Mouse (Mus musculus) heart, adult 8-10 months (tissue): ENCODE data around the gene Ugt1a10. TPM values are rescaled to one million over a fixed set of nuclear protein-coding genes. Genes with fewer than 3 reads are reported as not detected.
A peak's percentile ranks its signal among the peaks of the same experiment; 100 is the strongest.
"Not testable (repeated sequence)": the region's sequence is repeated elsewhere in the genome, so short reads cannot be mapped to it uniquely, and the experiment has no call there.

Source experiments
- DNase-seq: peaks from one replicate; pipeline ENCODE4 v3.0.0; 2022; ENCODE audit warnings: low spot score
- total RNA-seq, 4 experiments: library from RNA; stranded (reverse); gene quantifications; 2 replicates each; pipeline ENCODE4 v1.2.4; 2022

Ugt1a10 gene
- total RNA-seq, 4 experiments from 2014 or later = not detected

GRCm38 (mm10) chr1:88214462-88214952, 159.3 kb downstream of the Ugt1a10 start:
- DNase-seq = peak; percentile 9

DNA sequence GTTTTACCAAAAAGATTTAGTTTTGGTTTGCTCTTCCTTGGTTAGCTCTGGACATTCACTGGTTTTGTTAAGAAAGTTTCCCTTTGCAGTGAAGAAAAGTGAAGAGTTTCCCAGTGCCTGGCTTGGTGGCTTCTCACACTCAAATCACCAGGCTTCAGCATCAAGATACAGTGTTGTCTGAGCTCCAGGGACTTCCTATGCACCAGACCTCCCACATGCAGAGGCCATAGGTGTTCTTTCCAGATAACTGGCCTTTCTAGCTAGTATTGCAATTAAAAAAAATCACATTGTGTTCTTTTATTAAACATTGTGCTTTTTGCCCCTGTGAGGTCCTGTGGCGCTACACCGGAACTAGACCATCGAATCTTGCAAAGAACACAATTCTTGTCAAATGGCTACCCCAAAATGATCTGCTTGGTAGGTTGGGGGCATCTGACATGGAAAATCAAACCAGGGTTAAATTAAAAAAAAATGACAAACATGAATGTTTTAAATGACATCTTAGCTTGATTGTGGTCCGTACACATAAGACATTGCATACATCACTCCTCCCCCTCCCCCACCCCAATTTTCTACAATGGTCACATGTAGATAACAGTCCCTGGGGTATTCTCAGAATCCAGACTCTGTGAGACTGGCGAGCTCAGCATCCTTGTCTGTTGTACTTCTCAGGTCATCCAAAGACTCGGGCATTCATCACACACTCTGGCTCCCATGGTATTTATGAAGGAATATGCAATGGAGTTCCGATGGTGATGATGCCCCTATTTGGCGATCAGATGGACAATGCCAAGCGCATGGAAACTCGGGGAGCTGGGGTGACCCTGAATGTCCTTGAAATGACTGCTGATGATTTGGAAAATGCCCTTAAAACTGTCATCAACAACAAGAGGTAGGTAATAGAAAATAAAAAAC, 160.5 kb downstream of the Ugt1a10 start:
- DNase-seq = peak; percentile 5

DNA sequence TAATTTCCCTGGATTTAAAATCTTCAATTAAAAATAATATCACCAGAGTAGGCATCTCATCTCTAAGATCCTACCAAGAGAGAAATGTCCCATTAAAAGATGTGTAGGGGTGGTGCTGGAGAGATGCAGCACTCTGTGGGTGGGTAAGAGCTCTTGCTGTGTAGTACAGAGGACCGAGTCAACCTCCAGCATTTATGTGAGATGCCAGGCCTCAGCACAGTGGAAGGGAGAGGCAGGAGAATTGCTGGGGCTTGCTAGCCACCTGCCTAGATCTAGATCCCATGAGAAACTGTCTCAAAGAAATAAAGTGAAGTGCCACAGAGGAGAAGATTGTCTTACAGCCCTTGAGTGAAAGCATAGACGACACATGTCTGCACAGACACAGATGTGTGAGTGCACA, 161.4 kb downstream of the Ugt1a10 start:
- DNase-seq = no peak

DNA sequence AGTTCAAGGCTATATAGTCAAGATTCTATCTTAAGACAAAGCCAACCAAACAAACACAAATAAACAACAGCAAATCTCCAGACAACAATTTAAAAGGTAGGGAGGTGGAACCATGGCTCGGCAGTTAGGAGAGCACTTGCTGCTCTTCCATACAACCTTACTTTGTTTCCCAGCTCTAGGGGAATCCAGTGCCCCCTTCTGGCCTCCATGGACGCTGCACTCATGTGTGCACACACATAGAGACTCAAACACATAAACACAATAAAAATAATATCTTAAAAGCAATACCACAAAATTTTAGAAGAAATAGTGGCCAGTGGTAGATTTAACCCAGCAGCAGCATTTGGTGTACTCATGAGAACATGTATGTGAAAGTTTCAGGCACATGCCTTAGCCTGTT, 162.0 kb downstream of the Ugt1a10 start:
- peak; percentile 4 for DNase-seq

- DNase-seq = peak; percentile 5
Measured at GRCm38 (mm10) chr1:88217576-88217975, 162.4 kb downstream of the Ugt1a10 start.

DNA sequence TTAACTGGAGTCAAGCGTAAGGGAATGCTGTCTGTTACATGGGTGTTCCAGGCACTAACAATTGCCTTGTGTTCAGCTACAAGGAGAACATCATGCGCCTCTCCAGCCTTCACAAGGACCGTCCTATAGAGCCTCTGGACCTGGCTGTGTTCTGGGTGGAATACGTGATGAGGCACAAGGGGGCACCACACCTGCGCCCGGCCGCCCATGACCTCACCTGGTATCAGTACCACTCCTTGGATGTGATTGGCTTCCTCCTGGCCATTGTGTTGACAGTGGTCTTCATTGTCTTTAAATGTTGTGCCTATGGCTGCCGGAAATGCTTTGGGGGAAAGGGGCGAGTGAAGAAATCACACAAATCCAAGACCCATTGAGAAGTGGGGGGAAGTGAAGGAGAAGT, 162.9 kb downstream of the Ugt1a10 start:
- peak; percentile 1 for DNase-seq

GRCm38 (mm10) chr1:88218591-88218990, 163.4 kb downstream of the Ugt1a10 start:
- no peak for DNase-seq

DNA sequence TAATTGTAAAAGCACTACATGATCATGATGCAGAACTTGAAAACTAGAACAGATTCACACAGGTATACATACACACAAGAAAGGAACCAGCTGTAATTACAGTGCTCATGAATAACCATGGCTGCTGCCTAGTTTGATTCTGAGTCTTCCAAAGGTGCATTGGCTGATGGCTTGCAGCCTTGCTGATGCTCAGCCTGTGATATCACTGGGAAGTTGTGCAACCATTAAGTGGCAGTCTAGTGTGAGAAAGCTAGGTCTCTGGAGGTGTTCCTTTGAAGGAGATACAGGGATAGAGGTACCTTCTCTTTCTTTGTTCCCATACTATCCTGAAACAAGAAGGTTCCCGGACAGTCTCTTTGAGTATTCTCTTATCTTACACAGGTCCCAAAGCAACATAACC, 163.9 kb downstream of the Ugt1a10 start:
- peak; percentile 11 for DNase-seq

- peak; percentile 11 for DNase-seq
Measured at GRCm38 (mm10) chr1:88220336-88220735, 165.1 kb downstream of the Ugt1a10 start.

GRCm38 (mm10) chr1:88222216-88222615, 167.0 kb downstream of the Ugt1a10 start:
- DNase-seq = no peak

DNA sequence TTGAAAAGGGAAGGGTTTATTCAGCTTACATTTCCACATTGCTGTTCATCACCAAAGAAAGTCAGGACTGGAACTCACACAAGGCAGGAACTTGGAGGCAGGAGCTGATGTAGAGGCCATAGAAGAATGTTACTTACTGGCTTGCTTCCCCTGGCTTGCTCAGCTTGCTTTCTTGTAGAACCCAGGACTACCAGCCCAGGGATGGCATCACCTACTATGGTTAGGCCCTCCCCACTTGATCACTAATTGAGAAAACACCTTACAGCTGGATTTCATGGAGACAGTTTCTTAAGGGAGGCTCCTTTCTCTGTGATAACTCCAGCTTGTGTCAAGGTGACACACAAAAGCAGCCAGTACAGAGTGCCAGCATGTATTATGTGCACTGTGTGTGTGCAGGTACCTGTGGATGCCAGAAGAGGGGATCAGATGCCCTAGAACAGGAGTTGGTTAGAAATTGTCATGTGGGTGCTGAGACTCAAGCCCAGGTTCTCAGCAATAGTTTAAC, 167.9 kb downstream of the Ugt1a10 start:
- DNase-seq = peak; percentile 6

- DNase-seq = peak; percentile 13
Measured at GRCm38 (mm10) chr1:88223591-88223990, 168.4 kb downstream of the Ugt1a10 start.

GRCm38 (mm10) chr1:88224029-88224776, 169.0 kb downstream of the Ugt1a10 start:
- DNase-seq = peak; percentile 27

DNA sequence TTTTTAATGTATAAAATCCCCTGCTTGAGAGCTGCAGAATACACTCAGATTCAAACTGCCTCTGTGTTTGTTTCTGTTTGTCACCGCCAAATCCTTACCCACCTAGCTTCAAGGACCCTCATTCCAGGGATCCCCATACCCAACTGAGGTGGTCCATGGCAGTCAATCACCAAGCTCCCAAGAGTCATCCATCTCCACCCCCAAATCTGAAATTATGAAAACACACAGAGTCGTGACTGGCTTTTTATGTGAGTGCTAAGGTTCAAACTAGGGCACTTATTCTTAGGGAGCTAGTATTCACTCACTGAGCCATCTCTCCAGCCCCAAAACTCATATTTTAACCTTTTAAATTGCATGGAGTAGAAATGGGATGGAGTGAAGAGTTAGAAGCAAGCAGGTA, 170.1 kb downstream of the Ugt1a10 start:
- DNase-seq = not testable (repeated sequence)

- DNase-seq = no peak
Measured at GRCm38 (mm10) chr1:88225741-88226140, 170.6 kb downstream of the Ugt1a10 start.

DNA sequence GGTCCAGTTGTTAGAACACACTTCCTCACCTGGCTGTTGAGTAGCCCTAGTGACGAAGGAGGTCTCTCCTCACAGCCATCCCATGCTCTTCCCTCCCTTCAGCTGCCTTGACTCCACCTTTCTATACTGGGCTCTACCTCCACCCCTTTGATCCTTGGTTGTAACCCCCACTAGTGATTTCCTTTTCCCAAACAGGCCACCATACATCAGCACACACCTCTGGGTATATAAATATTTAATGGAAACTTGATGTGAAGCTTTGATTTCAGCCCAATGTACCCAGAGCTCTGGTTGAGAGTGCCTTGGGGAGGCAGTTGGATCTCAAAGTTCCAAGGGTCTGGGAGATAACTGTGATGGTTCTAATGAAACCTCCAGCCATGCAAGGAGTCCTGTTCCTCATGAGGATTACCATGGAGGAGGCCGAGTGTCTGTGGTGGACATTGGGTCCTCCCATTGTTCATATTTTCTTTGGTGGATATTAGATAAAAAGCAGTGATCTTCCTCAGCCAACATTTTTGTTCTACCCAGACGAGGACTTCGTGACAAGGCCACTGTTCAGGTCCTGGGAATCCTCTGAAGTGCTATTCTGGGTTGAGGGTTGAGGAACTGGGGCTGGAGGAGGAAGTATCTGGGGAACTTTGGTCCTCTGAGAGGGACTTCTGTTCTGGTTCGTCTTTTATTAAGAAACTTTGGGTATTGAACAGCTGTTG, 171.6 kb downstream of the Ugt1a10 start, which contains the start of gene Mroh2a:
TSS of gene Mroh2a (plus strand) at position 317 of the 710 bp plus-strand sequence.
- peak; percentile 60 for DNase-seq

DNA sequence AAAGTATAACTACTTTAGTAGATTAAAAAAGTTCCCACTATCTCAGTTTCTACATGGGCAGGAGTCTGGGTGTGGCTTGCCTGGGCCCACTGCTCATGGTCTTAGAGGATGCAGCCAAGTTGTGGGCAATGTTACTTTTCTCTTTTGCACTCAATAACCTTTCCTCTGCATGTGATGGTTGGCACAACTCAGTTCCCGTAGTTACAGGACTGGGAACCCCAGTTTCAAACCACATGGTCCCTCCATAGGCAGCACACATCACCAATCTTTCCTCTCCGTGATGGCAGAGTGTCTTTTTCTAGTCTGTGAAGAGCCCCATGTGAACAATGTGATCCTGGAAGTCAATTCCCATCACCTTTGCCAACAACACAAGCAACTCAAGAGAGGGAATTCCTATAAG, 172.3 kb downstream of the Ugt1a10 start:
- DNase-seq = no peak

- DNase-seq = no peak
Measured at GRCm38 (mm10) chr1:88228121-88228520, 172.9 kb downstream of the Ugt1a10 start.

- DNase-seq = no peak
Measured at GRCm38 (mm10) chr1:88229566-88229965, 174.4 kb downstream of the Ugt1a10 start.

DNA sequence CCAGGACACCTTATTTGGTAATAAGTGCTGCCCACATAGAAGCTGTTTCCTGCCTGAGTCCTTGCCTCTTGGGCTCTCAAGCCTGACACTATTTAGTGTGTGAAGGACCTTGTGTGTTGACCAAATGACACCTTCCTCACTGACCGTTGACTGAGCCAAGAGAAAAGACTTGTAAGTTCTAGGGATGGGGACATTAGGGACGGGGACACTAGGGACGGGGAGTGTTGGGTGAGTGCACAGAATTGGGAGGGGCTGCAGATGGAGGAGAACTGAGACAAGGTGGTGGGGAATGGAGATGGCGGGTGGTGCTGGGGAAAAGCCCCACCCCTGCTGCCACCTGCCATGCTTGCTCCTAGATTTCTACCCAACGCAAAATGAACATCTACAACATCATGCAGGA, 174.8 kb downstream of the Ugt1a10 start:
- DNase-seq = no peak

DNA sequence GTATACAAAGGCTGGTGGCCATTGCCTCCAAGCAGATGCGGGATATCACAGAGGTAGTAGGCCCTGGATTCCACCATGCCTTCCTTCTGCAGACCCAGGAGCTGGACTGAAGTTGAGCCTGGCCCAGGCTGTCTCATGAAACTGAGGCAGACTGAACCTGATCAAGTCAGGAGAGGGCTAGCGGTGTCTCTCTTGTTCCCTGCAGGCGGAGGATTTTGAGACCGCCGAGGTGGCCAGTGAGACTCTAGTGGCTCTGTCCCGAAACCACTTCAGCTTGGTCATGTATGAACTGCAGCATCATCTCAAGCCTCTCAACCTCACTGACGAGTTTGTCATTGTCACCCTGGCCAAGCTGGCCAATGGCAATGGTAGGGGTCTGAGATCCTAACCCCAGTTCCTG, 175.2 kb downstream of the Ugt1a10 start:
- DNase-seq = no peak
